Comparison of ENCODE assay signal across 8 mouse cellular contexts in genomic region chr10:80348981-80349380, GRCm38 (mm10). TPM values are rescaled to one million over a fixed set of nuclear protein-coding genes. Genes with fewer than 3 reads are reported as not detected.
DNase-seq lines count a peak whose midpoint lies in the region; ATAC-seq and TF ChIP-seq lines count a peak whose summit lies in the region.

No protein-coding gene starts in this region.

- H3K27me3 ChIP-seq in midbrain, embryonic 15.5 days (replicated peaks), result peaks cover 93% of the 10 kb centered on the region
- peaks cover 78% of the 10 kb centered on the region for H3K27me3 ChIP-seq in midbrain, embryonic 16.5 days (ENCODE audit: control insufficient read depth, insufficient read depth, low read depth, low read length)
- peaks cover 62% of the 10 kb centered on the region for H3K27me3 ChIP-seq in intestine, embryonic 15.5 days (replicated peaks)
- no peaks in the 10 kb centered on the region; the same call in 1 of the 2 replicates for H3K27me3 ChIP-seq in stomach, postnatal 0 days (ENCODE audit: control insufficient read depth, insufficient read depth, low read length)

- no peaks in the 10 kb centered on the region for H3K9me3 ChIP-seq in midbrain, embryonic 15.5 days
- H3K9me3 ChIP-seq in midbrain, embryonic 16.5 days (replicated peaks; ENCODE audit: control insufficient read depth, low read length, poor library complexity, severe bottlenecking), result no peaks in the 10 kb centered on the region
- no peaks in the 10 kb centered on the region for H3K9me3 ChIP-seq in intestine, embryonic 15.5 days
- no peaks in the 10 kb centered on the region for H3K9me3 ChIP-seq in stomach, postnatal 0 days (ENCODE audit: control insufficient read depth, low read length)

- no peak overlapping the region for H3K4me3 ChIP-seq in midbrain, embryonic 15.5 days
- no peak overlapping the region for H3K4me3 ChIP-seq in midbrain, embryonic 16.5 days (ENCODE audit: low read depth, low read length)
- H3K4me3 ChIP-seq in intestine, embryonic 15.5 days (replicated peaks), result peak overlapping the region; percentile 44
- H3K4me3 ChIP-seq in stomach, postnatal 0 days (ENCODE audit: low read depth, low read length), result peak overlapping the region; percentile 49

- peak; percentile 97 for DNase-seq in heart, adult 11 months
- no peak for DNase-seq in heart, postnatal 25 days (ENCODE audit: low spot score)
- DNase-seq in stomach, postnatal 0 days (ENCODE audit: low spot score), result peak; percentile 66
- DNase-seq in spleen, postnatal 36 days (ENCODE audit: low spot score in 2 of 2), result no peak
- no peak for DNase-seq in ovary, postnatal 10 days (ENCODE audit: low spot score)

- no peak for TF ChIP-seq EP300 in stomach, postnatal 0 days (optimal IDR thresholded peaks at IDR 0.05)

- H3K4me2 ChIP-seq in midbrain, embryonic 15.5 days, result 0 out of 2 replicates have a peak overlapping the region, but pooled peaks have one; percentile 2
- no peak overlapping the region for H3K4me2 ChIP-seq in midbrain, embryonic 16.5 days (ENCODE audit: low read length)
- H3K4me2 ChIP-seq in intestine, embryonic 15.5 days (replicated peaks), result peak overlapping the region; percentile 77
- peak overlapping the region; percentile 71 for H3K4me2 ChIP-seq in stomach, postnatal 0 days (replicated peaks; ENCODE audit: low read depth)

- no peak for ATAC-seq in midbrain, embryonic 15.5 days (replicated peaks)
- ATAC-seq in midbrain, embryonic 16.5 days, result no peak
- no peak for ATAC-seq in intestine, embryonic 15.5 days
- no peak for ATAC-seq in stomach, postnatal 0 days (ENCODE audit: low FRiP score, low TSS enrichment)

- H3K9ac ChIP-seq in midbrain, embryonic 15.5 days, result no peak overlapping the region
- H3K9ac ChIP-seq in midbrain, embryonic 16.5 days (ENCODE audit: low read depth, low read length), result no peak overlapping the region
- peak overlapping the region; percentile 56; the same call in 1 of the 2 replicates for H3K9ac ChIP-seq in intestine, embryonic 15.5 days
- peak overlapping the region; percentile 61; the same call in 1 of the 2 replicates for H3K9ac ChIP-seq in stomach, postnatal 0 days (ENCODE audit: low read length)

- TF ChIP-seq CTCF in stomach, postnatal 0 days (IDR thresholded peaks at IDR 0.05; ENCODE audit: low read depth), result no peak

- intact Hi-C loops in heart, postnatal 25 days (cut with DNase I), result loop anchor here (2.0 kb wide), 1 partner anchor 54 kb away; the partner anchor contains the start of gene Apc2

- H3K36me3 ChIP-seq in midbrain, embryonic 15.5 days (replicated peaks), result no peaks in the 10 kb centered on the region
- no peaks in the 10 kb centered on the region for H3K36me3 ChIP-seq in midbrain, embryonic 16.5 days (ENCODE audit: control insufficient read depth, insufficient read depth, low read length)
- H3K36me3 ChIP-seq in intestine, embryonic 15.5 days, result no peaks in the 10 kb centered on the region
- H3K36me3 ChIP-seq in stomach, postnatal 0 days (ENCODE audit: control insufficient read depth, insufficient read depth, low read length), result no peaks in the 10 kb centered on the region

- H3K4me1 ChIP-seq in midbrain, embryonic 15.5 days, result peaks cover 9% of the 10 kb centered on the region
- no peaks in the 10 kb centered on the region for H3K4me1 ChIP-seq in midbrain, embryonic 16.5 days (ENCODE audit: control insufficient read depth, insufficient read depth, low read length)
- H3K4me1 ChIP-seq in intestine, embryonic 15.5 days (replicated peaks), result peaks cover 41% of the 10 kb centered on the region
- H3K4me1 ChIP-seq in stomach, postnatal 0 days (replicated peaks; ENCODE audit: control insufficient read depth, insufficient read depth), result peaks cover 5% of the 10 kb centered on the region; the same call in 1 of the 2 replicates

- WGBS in midbrain, embryonic 15.5 days, result 16% methylated on average over 25 of the region's 26 CpGs
- 9% methylated on average over 25 of the region's 26 CpGs for WGBS in midbrain, embryonic 16.5 days
- 16% methylated on average over 26 of the region's 26 CpGs for WGBS in intestine, embryonic 15.5 days
- WGBS in stomach, postnatal 0 days, result 19% methylated on average over 25 of the region's 26 CpGs

- no peak overlapping the region for H3K27ac ChIP-seq in midbrain, embryonic 15.5 days
- H3K27ac ChIP-seq in midbrain, embryonic 16.5 days (ENCODE audit: low read length), result no peak overlapping the region
- H3K27ac ChIP-seq in intestine, embryonic 15.5 days, result no peak overlapping the region
- peak overlapping the region; percentile 67 for H3K27ac ChIP-seq in stomach, postnatal 0 days (replicated peaks)

RNA-seq across cellular contexts. Expression of gene Adamtsl5, which starts 0.8 kb away (rescaled TPM):
- 10 to 100 TPM; 68.4 to 71.7 TPM for total RNA-seq in heart, postnatal 25 days (2021)
- 0.67 and 0.79 TPM in 2 replicates for polyA plus RNA-seq in midbrain, embryonic 15.5 days (2015; fragmentation: Nextera tagmentation; extraction: Ambion mirVana)
- 0.38 and 0.40 TPM in 2 replicates for polyA plus RNA-seq in midbrain, embryonic 16.5 days (2015; fragmentation: Nextera tagmentation; extraction: Ambion mirVana)
- polyA plus RNA-seq in intestine, embryonic 15.5 days (2015; fragmentation: Nextera tagmentation; extraction: Ambion mirVana), result 19.3 and 20.4 TPM in 2 replicates
- polyA plus RNA-seq in stomach, postnatal 0 days (2015; fragmentation: Nextera tagmentation; extraction: Ambion mirVana), result 12.2 and 12.8 TPM in 2 replicates

RNA-seq across cellular contexts. Expression of gene Plk5, which starts 7.3 kb away (rescaled TPM):
- total RNA-seq in heart, postnatal 25 days (2021), result under 1 TPM; 0.18 to 0.36 TPM
- polyA plus RNA-seq in midbrain, embryonic 15.5 days (2015; fragmentation: Nextera tagmentation; extraction: Ambion mirVana), result 6.2 TPM in 2 replicates
- 9.6 and 11.0 TPM in 2 replicates for polyA plus RNA-seq in midbrain, embryonic 16.5 days (2015; fragmentation: Nextera tagmentation; extraction: Ambion mirVana)
- polyA plus RNA-seq in intestine, embryonic 15.5 days (2015; fragmentation: Nextera tagmentation; extraction: Ambion mirVana), result 0.32 and 0.63 TPM in 2 replicates
- 0.07 TPM in 2 replicates for polyA plus RNA-seq in stomach, postnatal 0 days (2015; fragmentation: Nextera tagmentation; extraction: Ambion mirVana)

RNA-seq across cellular contexts. Expression of gene Reep6, which starts 19.2 kb away (rescaled TPM):
- total RNA-seq in heart, postnatal 25 days (2021), result 1 to 10 TPM; 1.9 to 2.1 TPM
- polyA plus RNA-seq in midbrain, embryonic 15.5 days (2015; fragmentation: Nextera tagmentation; extraction: Ambion mirVana), result 5.5 TPM in 2 replicates
- 6.0 and 8.6 TPM in 2 replicates for polyA plus RNA-seq in midbrain, embryonic 16.5 days (2015; fragmentation: Nextera tagmentation; extraction: Ambion mirVana)
- 132 and 159 TPM in 2 replicates for polyA plus RNA-seq in intestine, embryonic 15.5 days (2015; fragmentation: Nextera tagmentation; extraction: Ambion mirVana)
- polyA plus RNA-seq in stomach, postnatal 0 days (2015; fragmentation: Nextera tagmentation; extraction: Ambion mirVana), result 13.5 and 17.6 TPM in 2 replicates

RNA-seq across cellular contexts. Expression of gene Pcsk4, which starts 19.7 kb away (rescaled TPM):
- 1 to 10 TPM; 1.3 to 1.6 TPM for total RNA-seq in heart, postnatal 25 days (2021)
- polyA plus RNA-seq in midbrain, embryonic 15.5 days (2015; fragmentation: Nextera tagmentation; extraction: Ambion mirVana), result 4.4 and 5.8 TPM in 2 replicates
- polyA plus RNA-seq in midbrain, embryonic 16.5 days (2015; fragmentation: Nextera tagmentation; extraction: Ambion mirVana), result 5.6 and 6.5 TPM in 2 replicates
- 8.1 and 8.8 TPM in 2 replicates for polyA plus RNA-seq in intestine, embryonic 15.5 days (2015; fragmentation: Nextera tagmentation; extraction: Ambion mirVana)
- polyA plus RNA-seq in stomach, postnatal 0 days (2015; fragmentation: Nextera tagmentation; extraction: Ambion mirVana), result 2.2 and 2.3 TPM in 2 replicates

RNA-seq across cellular contexts. Expression of gene 2310011J03Rik, which starts 28.6 kb away (rescaled TPM):
- total RNA-seq in heart, postnatal 25 days (2021), result 10 to 100 TPM; 11.4 to 13.8 TPM
- 25.4 and 28.0 TPM in 2 replicates for polyA plus RNA-seq in midbrain, embryonic 15.5 days (2015; fragmentation: Nextera tagmentation; extraction: Ambion mirVana)
- polyA plus RNA-seq in midbrain, embryonic 16.5 days (2015; fragmentation: Nextera tagmentation; extraction: Ambion mirVana), result 21.9 and 26.7 TPM in 2 replicates
- polyA plus RNA-seq in intestine, embryonic 15.5 days (2015; fragmentation: Nextera tagmentation; extraction: Ambion mirVana), result 51.4 and 51.5 TPM in 2 replicates
- 50.3 and 51.2 TPM in 2 replicates for polyA plus RNA-seq in stomach, postnatal 0 days (2015; fragmentation: Nextera tagmentation; extraction: Ambion mirVana)

Comparison
In these comparisons a context has a peak if more than half of its experiments do, and no peak if none do; other contexts are left out.
1. DNase-seq: peak in heart, adult 11 months (single experiment) and stomach, postnatal 0 days (single experiment); none in heart, postnatal 25 days (single experiment), spleen, postnatal 36 days (0 of 2) and ovary, postnatal 10 days (single experiment).
2. H3K4me3 ChIP-seq: peak in intestine, embryonic 15.5 days (single experiment) and stomach, postnatal 0 days (single experiment); none in midbrain, embryonic 15.5 days (single experiment) and midbrain, embryonic 16.5 days (single experiment).
3. H3K9ac ChIP-seq: peak in intestine, embryonic 15.5 days (single experiment) and stomach, postnatal 0 days (single experiment); none in midbrain, embryonic 15.5 days (single experiment) and midbrain, embryonic 16.5 days (single experiment).